Mouse (Mus musculus): Measurements from ENCODE around the gene Edf1. TPM values are rescaled to one million over a fixed set of nuclear protein-coding genes. Genes with fewer than 3 reads are reported as not detected.

The Edf1 gene
- total RNA-seq, 2 experiments from 2014 or later, result 175 to 185 TPM

DNA sequence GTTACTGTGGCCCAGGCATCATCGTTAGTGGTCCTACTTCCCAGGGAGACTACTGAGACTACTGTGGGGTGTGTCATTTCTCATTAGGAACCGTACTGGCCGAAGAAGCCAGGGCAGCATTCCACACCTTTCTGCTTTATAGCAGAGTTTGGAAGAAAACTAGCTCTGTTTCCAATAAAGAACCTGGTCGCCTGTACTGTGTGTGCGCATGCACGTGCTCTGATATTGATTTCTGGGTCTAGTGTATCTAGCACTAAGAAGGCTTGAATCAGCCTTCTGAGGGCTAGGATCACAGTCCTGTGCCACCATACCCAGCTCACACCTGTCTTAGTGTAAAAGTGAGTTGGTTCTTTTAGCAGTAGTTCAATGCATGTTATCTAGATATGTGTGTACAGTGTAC, 1.1 kb downstream of the Edf1 start:
- intact Hi-C loops (cut with DNase I), result no loop called here

DNA sequence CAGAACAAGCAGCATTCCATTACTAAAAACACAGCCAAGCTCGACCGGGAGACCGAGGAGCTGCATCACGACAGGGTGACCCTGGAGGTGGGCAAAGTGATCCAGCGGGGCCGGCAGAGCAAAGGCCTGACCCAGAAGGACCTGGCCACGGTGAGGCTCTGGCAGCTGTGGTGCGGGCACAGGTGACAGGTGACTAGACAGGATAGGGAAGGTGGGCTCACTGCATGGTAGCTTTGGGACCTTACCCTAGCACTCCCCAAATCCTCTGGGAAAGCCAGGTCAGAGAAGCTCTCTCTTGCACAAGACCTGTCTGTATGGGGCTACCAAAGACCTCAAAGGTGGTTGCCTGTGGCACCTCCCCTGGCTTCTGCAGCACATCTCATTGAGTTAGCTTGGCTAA, 2.9 kb downstream of the Edf1 start:
- DNase-seq, result no peak
- intact Hi-C loops (cut with DNase I), result no loop called here

More for the DNA sequence above, 1.1 kb downstream of the Edf1 start:
- DNase-seq, result no peak

DNA sequence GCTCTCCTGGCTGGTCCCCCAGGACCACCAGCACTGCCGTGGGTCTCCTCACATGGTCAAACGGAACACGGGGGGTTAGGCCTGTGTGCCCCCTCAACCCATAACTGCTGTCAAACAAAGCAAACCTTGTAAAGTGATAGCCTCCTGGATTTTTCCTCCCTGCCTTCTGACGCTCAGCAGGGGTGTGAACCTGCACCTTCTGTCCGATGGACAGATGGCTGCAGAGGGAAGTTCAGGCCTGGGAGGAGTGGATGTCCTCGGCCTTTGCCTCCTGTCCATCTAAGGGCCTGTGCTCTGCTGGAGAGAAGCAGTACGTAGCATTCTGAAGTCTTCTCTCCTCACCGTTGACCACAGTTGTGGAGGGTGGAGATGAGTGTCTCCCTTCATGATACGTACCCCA, 4.3 kb downstream of the Edf1 start:
- intact Hi-C loops (cut with DNase I), result no loop called here
- no peak for DNase-seq

DNA sequence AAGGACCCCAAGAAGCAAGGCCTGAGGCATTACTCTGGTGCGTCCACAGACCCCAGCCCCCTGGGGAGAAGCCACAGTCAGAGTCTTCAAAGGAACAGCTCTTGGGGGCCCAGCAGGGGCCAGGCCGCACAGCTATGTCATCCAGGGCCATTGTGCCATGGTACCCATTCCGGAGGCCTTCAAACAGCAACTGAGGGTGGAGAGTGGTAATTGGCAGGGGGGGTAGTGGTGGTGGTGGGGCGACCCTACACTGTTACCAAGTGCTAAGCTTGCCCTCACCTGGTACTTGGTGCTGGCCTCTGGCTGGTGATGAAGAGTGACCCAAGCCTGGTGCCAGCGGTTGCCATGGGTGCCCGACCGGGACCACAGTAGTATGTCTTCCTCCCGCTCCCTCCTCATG, 8.1 kb downstream of the Edf1 start:
- intact Hi-C loops (cut with DNase I), result no loop called here
- no peak for DNase-seq

DNA sequence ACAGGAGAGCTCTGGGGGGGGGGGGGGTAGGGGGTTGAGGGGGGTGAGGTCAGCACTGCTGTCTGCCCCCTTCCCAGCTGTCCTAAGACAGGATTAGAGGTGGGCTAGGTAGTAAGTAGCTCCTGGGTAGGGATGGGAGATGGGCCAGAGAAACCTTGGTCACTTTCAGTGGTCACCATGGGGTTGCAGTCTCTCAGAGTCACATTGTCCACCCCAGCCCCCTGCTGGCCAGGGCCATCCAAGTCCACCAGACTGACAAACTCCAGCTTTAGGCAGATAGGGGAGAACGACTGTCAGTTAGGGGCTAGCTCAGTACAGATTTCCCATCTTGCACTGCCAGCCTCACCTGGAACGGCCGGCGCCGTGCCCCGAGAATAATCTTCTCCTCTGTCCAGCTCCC, 8.9 kb downstream of the Edf1 start:
- intact Hi-C loops (cut with DNase I), result no loop called here
- no peak for DNase-seq

DNA sequence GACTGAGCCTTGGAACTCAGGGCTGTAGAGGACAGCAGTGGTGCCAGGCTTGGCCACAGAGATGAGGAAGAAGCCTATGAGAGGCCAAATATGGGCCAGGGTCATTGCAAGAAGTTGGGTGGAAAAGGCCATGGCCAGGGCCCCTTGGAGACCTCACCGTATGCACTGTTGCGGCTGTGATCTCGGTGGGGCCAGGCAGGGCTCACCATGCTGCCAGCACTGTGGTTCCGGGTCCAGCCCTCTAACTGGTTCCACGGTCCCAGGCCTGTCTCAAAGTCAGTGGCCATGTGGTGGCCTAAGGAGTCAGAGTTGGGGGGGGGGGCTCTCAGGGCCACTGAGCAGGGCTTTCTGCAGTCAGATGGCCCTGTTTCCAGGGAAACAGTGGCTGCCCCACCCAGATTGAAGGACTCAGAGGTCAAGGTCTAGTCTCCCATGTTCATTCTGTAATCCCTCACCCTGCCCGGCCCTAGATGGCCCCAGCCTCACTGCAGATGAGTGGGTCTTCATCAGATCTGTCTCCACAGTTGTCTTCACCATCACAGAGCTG, 10.9 kb downstream of the Edf1 start:
- DNase-seq, result no peak
- intact Hi-C loops (cut with DNase I), result no loop called here

DNA sequence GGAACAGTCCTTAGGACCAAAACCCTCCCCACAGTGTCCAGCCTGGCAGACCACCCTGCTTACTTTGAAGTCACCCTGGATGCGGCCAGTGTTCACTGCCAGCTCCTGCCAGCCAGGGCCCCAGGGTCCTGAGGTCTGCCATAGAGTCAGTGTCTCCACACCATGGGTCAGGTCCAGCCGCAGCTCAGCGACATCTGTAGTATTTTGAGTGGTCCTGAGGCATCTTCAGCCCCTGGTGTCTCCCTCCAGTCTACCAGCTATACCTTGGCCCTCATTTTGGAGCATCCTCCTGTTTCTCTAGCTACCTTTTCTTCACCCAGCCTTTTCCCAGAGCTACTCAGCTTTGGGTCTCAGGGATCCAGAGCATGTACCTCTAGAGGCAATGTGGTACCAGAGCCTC, 11.7 kb downstream of the Edf1 start:
- intact Hi-C loops (cut with DNase I), result no loop called here
- DNase-seq, result no peak

DNA sequence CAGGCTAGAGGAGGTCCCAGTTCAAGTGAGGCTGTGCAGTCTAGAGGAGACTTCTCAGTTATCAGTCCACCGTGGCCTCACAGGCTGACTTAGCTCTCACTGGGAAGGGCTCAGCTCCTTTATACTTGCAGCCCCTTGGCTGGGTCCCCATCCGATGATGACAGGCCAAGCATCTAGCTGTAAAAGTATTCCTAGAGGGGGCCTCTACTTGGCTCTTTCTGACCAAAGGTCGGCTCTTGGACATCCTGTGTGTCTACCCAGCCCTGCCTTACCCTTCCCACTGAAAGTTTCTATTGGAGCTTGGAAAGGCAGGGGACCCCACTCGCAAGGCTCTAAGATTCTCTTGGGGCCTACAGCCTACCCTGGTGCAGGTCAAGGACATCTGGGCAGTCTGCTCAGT, 13.6 kb downstream of the Edf1 start:
- intact Hi-C loops (cut with DNase I), result no loop called here
- no peak for DNase-seq

DNA sequence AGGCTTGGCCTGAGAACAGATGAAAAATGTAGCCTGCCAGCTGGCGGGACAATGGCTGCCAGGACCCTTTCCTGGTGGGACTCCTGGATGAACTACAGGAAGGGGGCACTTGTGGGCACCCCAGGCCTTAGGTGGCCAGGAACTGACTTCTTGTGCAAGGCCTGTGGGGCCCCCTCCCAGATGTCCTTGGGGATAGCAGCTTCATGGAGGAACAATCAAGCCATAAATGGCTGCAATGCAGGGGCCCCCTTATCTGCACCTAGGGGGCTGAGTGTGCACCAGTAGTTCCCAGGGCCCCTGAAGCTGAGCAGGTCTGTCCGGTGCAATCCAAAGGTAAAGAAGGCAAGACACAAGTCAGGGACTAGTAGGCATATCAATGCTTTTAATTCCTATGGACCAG, 15.4 kb downstream of the Edf1 start:
- DNase-seq, result no peak
- intact Hi-C loops (cut with DNase I), result no loop called here

DNA sequence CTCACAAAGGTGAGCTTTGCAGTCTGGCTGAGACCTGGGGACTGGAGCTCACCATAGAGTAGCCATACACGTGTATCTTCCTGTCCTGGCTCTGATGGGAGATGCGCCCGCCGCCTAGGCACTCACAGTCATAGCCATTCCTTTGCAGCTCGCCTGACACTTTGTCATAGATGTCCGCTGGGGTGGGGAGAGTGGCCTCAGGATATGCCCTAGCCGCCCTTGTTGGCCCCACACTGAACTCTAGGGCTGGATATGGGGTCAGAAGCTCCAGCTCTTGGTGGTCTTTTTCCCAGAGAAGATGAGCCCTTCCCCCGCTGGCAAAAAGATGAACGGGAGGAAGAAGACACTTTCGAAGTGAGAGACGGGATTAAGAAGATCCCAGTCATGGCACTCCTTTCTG, 16.5 kb downstream of the Edf1 start:
- intact Hi-C loops (cut with DNase I), result no loop called here
- no peak for DNase-seq

DNA sequence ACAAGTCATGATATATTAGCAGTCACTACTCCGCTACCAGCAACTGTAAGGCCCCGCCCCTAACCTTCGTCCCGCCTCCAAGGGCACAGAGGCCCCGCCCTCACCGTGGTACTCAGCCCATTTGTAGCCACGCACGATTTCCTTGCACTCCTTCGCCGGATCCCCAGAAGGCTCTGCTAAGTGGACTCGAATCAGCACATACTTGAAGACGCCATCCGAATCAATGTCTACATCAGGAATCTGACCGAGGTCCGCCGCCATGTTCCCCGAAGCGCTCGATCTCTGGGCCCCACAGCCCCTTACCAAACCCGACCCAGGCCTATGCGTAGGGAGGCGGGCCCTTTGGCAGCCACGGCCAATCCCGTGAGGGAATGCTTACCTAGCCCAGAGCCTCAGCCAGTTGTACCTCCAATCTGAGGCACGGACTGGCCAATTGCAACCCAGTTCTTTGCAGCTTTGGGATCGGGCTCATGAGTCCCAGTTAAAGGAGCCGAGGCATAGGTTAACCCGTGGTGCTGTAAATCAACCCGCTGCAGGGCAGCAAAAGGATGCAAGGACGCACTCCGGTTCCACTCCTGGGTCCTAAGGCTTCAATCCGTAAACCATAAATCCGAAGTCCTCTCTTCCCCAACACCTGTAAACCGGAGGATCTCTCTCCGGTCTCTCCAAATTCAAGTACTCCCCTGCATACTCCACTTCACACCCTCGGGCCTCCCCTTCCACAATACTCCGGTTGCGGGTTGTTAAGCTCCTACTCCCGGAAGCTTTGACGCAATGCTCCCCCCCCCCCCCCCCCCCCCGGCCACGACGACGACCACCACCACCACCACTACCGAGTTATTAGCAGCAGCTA, 17.2 kb downstream of the Edf1 start, which contains the start of the genes Mamdc4 and Phpt1:
TSS of gene Mamdc4 (minus strand) at position 267 of the 853 bp plus-strand sequence.
TSS of gene Phpt1 (minus strand) at position 646 of the 853 bp plus-strand sequence.
- intact Hi-C loops (cut with DNase I), result no loop called here
- peak; percentile 93 to 95 for DNase-seq

DNA sequence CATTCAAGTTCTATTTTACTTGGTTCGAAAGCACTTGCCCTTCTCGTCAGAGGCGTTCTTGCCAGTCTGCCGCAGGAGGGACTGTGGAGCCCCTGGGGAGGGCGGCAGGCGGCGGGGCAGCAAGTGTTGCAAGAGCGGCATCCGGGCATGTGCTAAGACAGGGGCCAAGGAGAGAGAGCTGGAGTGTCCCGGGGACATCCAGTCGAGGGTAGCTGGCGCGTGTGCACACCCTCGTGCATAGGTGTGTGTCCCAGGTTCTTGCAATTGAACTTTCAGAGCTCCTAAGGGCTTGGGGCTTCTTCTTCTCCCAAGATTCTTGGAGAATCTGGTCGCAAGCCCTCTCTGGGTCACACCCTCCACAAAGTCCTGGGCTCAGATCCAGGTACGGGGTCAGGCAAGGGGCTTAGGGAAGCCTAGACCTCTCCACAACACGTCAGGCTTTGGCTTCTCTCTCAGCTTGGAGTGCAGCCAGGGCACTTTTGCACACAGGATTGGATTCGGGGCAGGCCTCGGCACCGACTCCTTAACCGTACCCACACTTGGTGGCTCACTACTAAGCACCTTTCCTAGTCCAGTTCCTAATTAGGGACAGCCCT, 17.9 kb downstream of the Edf1 start:
- peak; percentile 45 to 56 for DNase-seq
- intact Hi-C loops (cut with DNase I), result no loop called here

DNA sequence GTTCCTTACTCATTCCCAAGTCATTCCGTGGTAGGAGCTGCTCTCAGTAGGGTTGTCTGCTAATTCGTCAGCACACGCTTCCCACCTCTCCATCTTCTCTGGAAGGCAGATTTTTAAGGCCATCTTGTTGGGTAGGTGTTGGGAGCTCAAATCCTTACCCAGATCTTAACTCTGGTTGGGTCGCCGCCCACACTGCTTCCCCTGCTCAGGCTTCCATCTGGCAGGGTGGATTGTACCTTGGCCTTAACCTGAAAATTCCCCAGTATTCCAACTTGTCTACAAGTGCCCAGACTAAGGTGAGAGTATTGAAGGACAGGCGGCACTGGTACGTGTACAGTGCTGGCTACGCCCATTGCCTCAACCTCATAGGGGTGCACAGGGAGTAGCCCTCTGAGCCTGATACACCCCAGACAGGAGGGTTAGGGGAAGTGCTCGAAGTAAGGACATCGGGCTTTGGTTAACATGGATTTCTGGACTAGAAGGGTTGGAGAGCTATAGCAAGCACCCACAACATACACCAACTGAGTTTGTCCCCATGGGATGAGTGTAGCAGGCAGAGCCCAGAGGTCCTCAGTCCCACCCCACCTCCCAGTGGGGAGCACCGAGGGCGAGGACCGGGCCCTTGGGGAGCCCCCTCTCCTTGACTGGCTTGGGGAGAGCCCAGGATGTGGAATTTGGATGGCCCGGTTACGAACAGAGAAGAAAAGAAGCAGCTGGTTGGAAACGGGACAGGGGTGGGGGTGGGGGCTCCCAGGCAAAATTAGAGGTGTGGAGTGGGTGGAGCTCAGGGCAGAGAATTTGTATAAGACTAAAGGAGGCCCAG, 18.6 kb downstream of the Edf1 start:
- DNase-seq, result no peak
- intact Hi-C loops (cut with DNase I), result no loop called here

DNA sequence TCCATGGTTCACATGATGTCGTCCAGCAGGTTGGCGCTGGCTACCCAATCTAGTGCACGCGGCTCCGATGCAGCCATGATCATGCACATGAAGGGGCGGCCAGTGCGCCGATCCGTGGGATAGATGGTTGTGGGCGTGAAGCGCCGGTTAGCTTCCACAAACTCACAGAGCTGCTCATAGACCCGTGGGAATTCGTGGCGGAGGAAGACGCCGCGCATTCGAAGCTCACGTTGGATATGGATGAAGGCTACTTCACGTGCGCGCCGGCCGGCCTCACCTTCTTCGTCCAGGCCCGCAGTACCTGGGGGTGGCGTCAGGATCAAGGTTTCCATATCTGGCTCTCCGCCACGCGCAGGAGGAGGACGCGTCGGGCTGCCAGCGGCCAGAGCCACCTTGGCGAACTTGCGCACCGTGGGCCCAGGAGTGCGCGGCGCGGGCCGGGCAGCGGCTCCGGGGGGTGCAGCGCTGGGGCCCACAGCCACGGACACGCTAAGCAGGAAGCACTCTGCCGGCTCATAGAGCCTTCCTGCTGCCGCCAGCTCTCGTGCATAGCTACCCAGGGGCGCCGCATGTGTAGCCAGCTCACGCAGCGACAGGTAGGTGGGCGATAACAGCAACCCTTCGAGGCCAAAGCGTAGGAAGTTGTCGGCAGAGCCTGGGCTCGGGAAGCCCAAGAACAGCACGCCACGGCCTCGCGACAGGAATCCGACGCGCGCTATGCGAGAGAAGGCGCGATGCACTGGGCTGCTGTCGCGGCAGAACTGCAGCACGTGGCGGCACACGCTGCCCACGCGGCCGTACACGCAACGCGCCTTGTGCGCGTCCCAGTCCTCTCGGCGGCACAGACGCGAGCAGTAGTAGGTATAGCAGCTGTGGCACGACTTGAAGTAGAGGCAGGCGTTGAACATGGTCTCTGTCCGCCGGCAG, 19.6 kb downstream of the Edf1 start:
- no peak for DNase-seq
- intact Hi-C loops (cut with DNase I), result no loop called here

DNA sequence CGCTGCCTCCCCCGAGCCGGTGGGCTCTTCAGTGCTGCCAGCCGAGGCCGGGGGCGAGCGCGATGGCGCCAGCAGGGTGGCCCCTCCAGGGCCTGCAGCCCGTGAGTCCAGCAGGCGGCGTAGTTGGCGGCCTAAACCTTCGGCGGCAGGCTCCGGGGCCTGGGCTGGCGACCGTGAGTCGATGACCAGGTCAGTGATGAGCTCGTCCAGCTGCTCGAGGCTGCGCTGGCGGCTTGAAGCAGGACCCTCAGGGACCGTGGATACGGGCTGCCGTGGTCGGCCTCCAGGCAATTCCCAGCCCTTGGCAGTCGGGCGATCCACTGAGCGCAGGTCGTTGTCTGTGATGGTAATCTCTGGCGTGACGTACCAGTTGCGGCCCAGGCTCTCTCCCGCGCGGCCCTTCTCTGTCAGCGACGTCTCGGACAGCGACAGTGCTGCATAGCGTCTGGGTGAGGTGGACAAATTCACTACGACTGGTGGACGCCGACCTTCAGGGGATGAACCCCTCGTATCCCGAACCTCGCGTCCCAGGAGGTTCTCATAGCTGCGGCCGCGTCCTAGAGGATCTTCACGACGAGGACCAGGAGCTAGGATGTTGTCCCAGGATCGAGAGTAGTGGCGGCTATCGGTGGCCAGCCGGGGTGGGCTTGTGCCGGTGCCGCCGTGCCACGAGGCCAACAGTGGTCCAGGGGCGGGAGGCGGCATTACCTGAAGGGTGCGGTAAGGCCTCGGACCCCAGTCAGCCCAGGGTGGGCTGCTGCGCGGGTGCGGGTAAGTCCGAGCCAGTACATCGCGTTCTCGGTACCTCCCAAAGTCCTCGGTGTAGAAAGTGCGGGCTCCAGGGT, 20.5 kb downstream of the Edf1 start:
- DNase-seq, result no peak
- intact Hi-C loops (cut with DNase I), result no loop called here

DNA sequence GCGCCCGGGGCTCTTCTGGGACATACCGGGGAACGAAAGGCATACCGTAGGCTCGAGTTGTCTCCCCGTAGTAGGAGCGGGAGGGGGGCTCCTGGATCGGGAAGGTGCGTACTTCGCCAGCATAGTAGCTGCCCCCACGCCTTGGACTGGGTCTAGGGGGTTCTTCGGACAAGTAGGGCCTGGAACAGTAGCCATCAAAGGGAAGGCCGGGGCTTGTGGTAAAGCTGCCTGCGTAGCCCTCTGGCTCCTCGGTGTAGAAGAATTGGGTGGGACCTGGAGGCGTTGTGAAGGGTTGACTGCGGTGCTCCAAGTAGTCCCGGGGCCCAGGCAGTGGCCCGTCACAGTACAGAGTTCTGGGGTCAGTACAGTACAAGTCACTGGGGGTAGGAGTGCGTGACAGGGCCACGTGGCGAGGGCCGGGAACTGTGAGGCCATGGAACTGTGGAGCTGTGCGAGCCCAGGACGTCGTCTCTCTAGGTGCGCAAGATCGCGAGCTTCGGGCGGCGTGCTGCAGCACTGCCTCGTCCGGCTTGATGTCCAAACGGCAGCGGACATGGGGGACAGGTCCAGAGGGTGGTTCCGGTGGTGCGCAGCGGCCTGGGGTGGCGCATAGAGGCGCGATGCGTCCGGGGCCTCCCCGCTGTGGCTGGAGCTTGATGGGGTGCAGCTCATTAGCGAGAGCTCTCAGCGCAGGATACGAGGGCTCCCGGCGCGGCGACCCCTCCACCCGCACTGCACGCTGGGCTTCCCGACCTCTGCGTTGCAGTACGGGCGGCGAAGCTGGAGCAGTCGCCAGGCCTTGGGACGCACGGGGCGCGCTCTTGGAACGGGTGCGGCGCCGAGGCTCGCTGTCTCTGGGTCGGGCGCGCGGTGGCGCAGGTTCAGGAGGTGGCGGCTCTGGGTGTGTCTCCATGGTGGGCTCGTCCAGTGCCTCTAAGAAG, 21.4 kb downstream of the Edf1 start:
- no peak for DNase-seq
- intact Hi-C loops (cut with DNase I), result no loop called here

DNA sequence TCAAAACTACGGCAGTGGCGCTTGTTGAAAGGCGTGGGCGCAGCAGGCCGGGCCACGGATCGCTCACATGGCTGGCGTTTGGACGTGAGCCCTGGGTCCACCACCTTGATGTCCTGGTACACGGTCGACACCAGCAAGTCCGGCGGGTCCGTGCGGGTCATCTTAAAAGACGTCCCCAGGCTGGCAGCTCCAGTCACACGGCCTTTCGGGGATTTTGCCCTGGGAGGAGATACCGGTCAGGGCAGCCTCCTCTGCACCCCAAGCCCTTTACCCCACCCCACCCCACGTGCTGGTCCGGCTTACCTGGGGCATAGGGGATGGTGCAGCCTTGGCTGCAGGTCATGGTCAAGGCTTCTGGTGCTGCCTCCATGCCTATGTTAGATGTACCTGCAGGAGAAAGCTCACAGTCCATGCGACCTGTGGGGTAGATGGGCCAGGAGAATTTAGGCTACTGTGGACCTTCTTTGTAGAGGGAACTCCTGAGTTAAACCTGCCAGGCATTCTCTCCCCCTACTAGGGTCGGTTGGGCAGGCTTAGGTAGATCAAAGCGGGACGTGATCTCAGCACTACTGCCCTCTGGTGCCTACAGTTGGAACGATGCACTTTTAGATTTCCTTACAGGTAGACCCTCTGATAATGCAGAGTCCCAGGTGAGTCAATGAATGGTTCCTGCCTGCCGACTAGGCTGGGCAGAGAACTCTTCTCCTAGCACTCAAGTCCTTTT, 22.3 kb downstream of the Edf1 start:
- intact Hi-C loops (cut with DNase I), result no loop called here
- DNase-seq, result no peak

Measured in heart, postnatal 14 days (tissue).